ENCODE assay signal across 10 mouse cellular contexts in genomic region chr9:66697355-66698140, GRCm38 (mm10). TPM values are rescaled to one million over a fixed set of nuclear protein-coding genes. Genes with fewer than 3 reads are reported as not detected.
DNase-seq lines count a peak whose midpoint lies in the region; ATAC-seq and TF ChIP-seq lines count a peak whose summit lies in the region.
"Had no signal": no experiment of that assay in that cellular context is flagged by ENCODE, and none has a peak within 500 bp of the region (broad histone marks: within the 10 kb centered on the region; RNA-seq: fewer than 3 reads in every experiment).

No protein-coding gene starts in this region.

- TF ChIP-seq POLR2A in lung, adult 2 months (IDR thresholded peaks at IDR 0.05; ENCODE audit: borderline replicate concordance, extremely low read depth, low read depth, low read length): no peak

- WGBS in kidney, embryonic 15.5 days: 64% methylated on average over 7 of the region's 7 CpGs
- WGBS in lung, adult 2 months: 71% methylated on average over 7 of the region's 7 CpGs
- 81% methylated on average over 7 of the region's 7 CpGs for WGBS in forebrain, embryonic 11.5 days
- WGBS in forebrain, embryonic 15.5 days: 82% methylated on average over 7 of the region's 7 CpGs

- peak; percentile 11 for TF ChIP-seq CTCF in left cerebral cortex, adult 2 months (IDR thresholded peaks at IDR 0.05)
- no peak for TF ChIP-seq CTCF in lung, adult 2 months (IDR thresholded peaks at IDR 0.05; ENCODE audit: insufficient read depth, low read length)

- DNase-seq in left cerebral cortex, adult 2 months (ENCODE audit: extremely low spot score in 1 of 2, low spot score in 2 of 2): no peak
- no peak for DNase-seq in left cerebral cortex, postnatal 25 days (ENCODE audit: low spot score in 2 of 2)
- peak; percentile 23 for DNase-seq in lung, adult 2 months
- DNase-seq in forebrain, embryonic 11.5 days (ENCODE audit: low spot score): no peak
- DNase-seq in heart, postnatal 25 days (ENCODE audit: low spot score): no peak

- no peaks in the 10 kb centered on the region for H3K36me3 ChIP-seq in kidney, embryonic 15.5 days
- H3K36me3 ChIP-seq in forebrain, embryonic 11.5 days (ENCODE audit: control insufficient read depth, insufficient read depth, low read length): no peaks in the 10 kb centered on the region
- no peaks in the 10 kb centered on the region for H3K36me3 ChIP-seq in forebrain, embryonic 15.5 days
- H3K36me3 ChIP-seq: hindbrain, embryonic 12.5 days; limb, embryonic 12.5 days had no signal

- peaks cover 10% of the 10 kb centered on the region for H3K4me1 ChIP-seq in kidney, embryonic 15.5 days
- no peaks in the 10 kb centered on the region for H3K4me1 ChIP-seq in lung, adult 2 months (ENCODE audit: control insufficient read depth, insufficient read depth, low read length)
- H3K4me1 ChIP-seq in forebrain, embryonic 11.5 days (replicated peaks; ENCODE audit: control insufficient read depth, insufficient read depth, low read length): no peaks in the 10 kb centered on the region
- no peaks in the 10 kb centered on the region for H3K4me1 ChIP-seq in forebrain, embryonic 15.5 days
- H3K4me1 ChIP-seq: limb, embryonic 12.5 days had no signal

- H3K9me3 ChIP-seq in kidney, embryonic 15.5 days (replicated peaks): no peaks in the 10 kb centered on the region
- no peaks in the 10 kb centered on the region for H3K9me3 ChIP-seq in forebrain, embryonic 11.5 days (ENCODE audit: control insufficient read depth, low read length)
- no peaks in the 10 kb centered on the region for H3K9me3 ChIP-seq in forebrain, embryonic 15.5 days
- H3K9me3 ChIP-seq: hindbrain, embryonic 12.5 days; limb, embryonic 12.5 days had no signal

- H3K27ac ChIP-seq in left cerebral cortex, adult 2 months: no peak overlapping the region
- H3K27ac ChIP-seq in kidney, embryonic 15.5 days: peak overlapping the region; percentile 69
- H3K27ac ChIP-seq in forebrain, embryonic 11.5 days (ENCODE audit: low read depth, low read length): no peak overlapping the region
- no peak overlapping the region for H3K27ac ChIP-seq in forebrain, embryonic 15.5 days (replicated peaks)
- H3K27ac ChIP-seq: hindbrain, embryonic 12.5 days; limb, embryonic 12.5 days had no signal

- no peak overlapping the region for H3K9ac ChIP-seq in kidney, embryonic 15.5 days
- H3K9ac ChIP-seq in forebrain, embryonic 11.5 days (ENCODE audit: low read length): no peak overlapping the region
- no peak overlapping the region for H3K9ac ChIP-seq in forebrain, embryonic 15.5 days (replicated peaks)
- H3K9ac ChIP-seq: hindbrain, embryonic 12.5 days; limb, embryonic 12.5 days had no signal

- H3K27me3 ChIP-seq in kidney, embryonic 15.5 days: no peaks in the 10 kb centered on the region
- H3K27me3 ChIP-seq in forebrain, embryonic 11.5 days (ENCODE audit: control insufficient read depth, insufficient read depth, low read length): no peaks in the 10 kb centered on the region
- no peaks in the 10 kb centered on the region for H3K27me3 ChIP-seq in forebrain, embryonic 15.5 days
- H3K27me3 ChIP-seq: hindbrain, embryonic 12.5 days; limb, embryonic 12.5 days had no signal

- no peak overlapping the region for H3K4me3 ChIP-seq in left cerebral cortex, adult 2 months
- no peak overlapping the region for H3K4me3 ChIP-seq in kidney, embryonic 15.5 days (replicated peaks)
- no peak overlapping the region for H3K4me3 ChIP-seq in lung, adult 2 months (replicated peaks; ENCODE audit: extremely low read depth, low read depth, low read length)
- no peak overlapping the region for H3K4me3 ChIP-seq in forebrain, embryonic 11.5 days (ENCODE audit: low read depth, low read length)
- H3K4me3 ChIP-seq in forebrain, embryonic 15.5 days: no peak overlapping the region
- H3K4me3 ChIP-seq: hindbrain, embryonic 12.5 days; limb, embryonic 12.5 days had no signal

- ATAC-seq in kidney, embryonic 15.5 days (replicated peaks; ENCODE audit: low FRiP score): peak; percentile 95
- ATAC-seq in erythroid progenitor cell, adult 5-6 weeks (replicated peaks; ENCODE audit: low FRiP score, poor library complexity, severe bottlenecking): no peak
- no peak for ATAC-seq in forebrain, embryonic 11.5 days (replicated peaks; ENCODE audit: low FRiP score)
- ATAC-seq in forebrain, embryonic 15.5 days (replicated peaks): no peak

- intact Hi-C loops in left cerebral cortex, adult 2 months (cut with DNase I): no loop called here
- intact Hi-C loops in left cerebral cortex, postnatal 25 days (cut with DNase I): no loop called here
- intact Hi-C loops in heart, postnatal 25 days (cut with DNase I): no loop called here

- H3K4me2 ChIP-seq in kidney, embryonic 15.5 days: 0 out of 2 replicates have a peak overlapping the region, but pooled peaks have one; percentile 2
- no peak overlapping the region for H3K4me2 ChIP-seq in forebrain, embryonic 11.5 days (ENCODE audit: low read depth, low read length, severe bottlenecking)
- no peak overlapping the region for H3K4me2 ChIP-seq in forebrain, embryonic 15.5 days (replicated peaks)
- H3K4me2 ChIP-seq: hindbrain, embryonic 12.5 days; limb, embryonic 12.5 days had no signal

RNA-seq across cellular contexts. Expression of gene Car12, which starts 15.9 kb away (rescaled TPM):
- 10 to 100 TPM; 17.4 to 19.2 TPM for total RNA-seq in left cerebral cortex, adult 2 months (2021)
- 10 to 100 TPM; 11.8 to 15.0 TPM for total RNA-seq in left cerebral cortex, postnatal 25 days (2021)
- polyA plus RNA-seq in kidney, embryonic 15.5 days (2015; fragmentation: Nextera tagmentation; extraction: Ambion mirVana): 14.5 and 15.6 TPM in 2 replicates
- 0.88 and 6.7 TPM in 2 replicates for polyA plus RNA-seq in lung, adult 2 months (2012; rRNA removed)
- not detected in 2 replicates for total RNA-seq in erythroid progenitor cell, adult 5-6 weeks (2015; ENCODE audit: low replicate concordance)
- not detected in 2 replicates for total RNA-seq in erythroid progenitor cell, adult 5-6 weeks (2017; ENCODE audit: low replicate concordance)
- 0.71 and 1.1 TPM in 2 replicates for polyA plus RNA-seq in forebrain, embryonic 11.5 days (2014; fragmentation: Nextera tagmentation; extraction: Ambion mirVana)
- not detected for total RNA-seq in heart, postnatal 25 days (2021)
- 3.6 and 6.4 TPM in 2 replicates for polyA plus RNA-seq in forebrain, embryonic 15.5 days (2015; fragmentation: Nextera tagmentation; extraction: Ambion mirVana)

Comparison
In these comparisons a context has a peak if more than half of its experiments do, and no peak if none do; other contexts are left out.
1. RNA of gene Car12, which starts 15.9 kb away (total RNA-seq): 17.4 to 19.2 TPM in left cerebral cortex, adult 2 months and 11.8 to 15.0 TPM in left cerebral cortex, postnatal 25 days; not detected in erythroid progenitor cell, adult 5-6 weeks and not detected in heart, postnatal 25 days; every median in the first group is over 4 times any median in the second.